Comparison of ENCODE assay signal across 13 mouse cellular contexts in the genomic region with DNA sequence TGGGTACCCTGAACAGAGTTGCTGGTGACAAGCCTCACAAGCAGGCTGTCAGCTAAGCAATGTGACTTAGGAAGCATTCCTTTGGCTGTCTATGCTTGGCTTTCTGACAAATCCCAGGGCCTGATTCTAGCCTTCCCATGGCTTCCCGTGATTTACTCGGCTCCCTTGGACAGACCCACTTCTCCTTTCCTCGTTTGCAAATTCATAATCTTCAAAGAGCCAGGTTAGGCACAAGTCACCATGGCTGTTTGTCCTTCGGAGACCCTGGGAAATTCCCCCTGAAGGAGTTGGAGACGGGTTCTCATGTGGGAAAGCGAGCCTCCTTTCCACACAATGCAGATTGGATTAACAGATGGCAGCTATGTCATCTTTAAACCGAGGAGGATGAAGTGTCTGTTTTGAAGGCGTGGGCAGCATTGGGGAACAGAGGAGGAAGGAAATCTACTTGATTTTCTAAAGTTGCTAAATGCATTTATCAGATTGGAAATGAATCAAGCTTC. TPM values are rescaled to one million over a fixed set of nuclear protein-coding genes. Genes with fewer than 3 reads are reported as not detected.
A peak's percentile ranks its signal among the peaks of the same experiment; 100 is the strongest.
DNase-seq lines count a peak whose midpoint lies in the region; ATAC-seq lines count a peak whose summit lies in the region.
"Had no signal": no experiment of that assay in that cellular context is flagged by ENCODE, and none has a peak within 500 bp of the region (broad histone marks: within the 10 kb centered on the region; RNA-seq: fewer than 3 reads in every experiment).

No protein-coding gene starts in this region.

- H3K4me2 ChIP-seq in forebrain, embryonic 14.5 days (ENCODE audit: low read length) = no peak overlapping the region
- H3K4me2 ChIP-seq: forebrain, embryonic 13.5 days had no signal

- peak overlapping the region; percentile 99 for H3K27ac ChIP-seq in brown adipose tissue, adult 24 weeks (replicated peaks; ENCODE audit: low read depth, low read length)
- H3K27ac ChIP-seq in forebrain, embryonic 14.5 days (ENCODE audit: low read depth, low read length) = no peak overlapping the region
- H3K27ac ChIP-seq: forebrain, embryonic 13.5 days; midbrain, embryonic 10.5 days had no signal

- intact Hi-C loops in heart, postnatal 36 days (cut with DNase I) = loop anchor here (1.0 to 2.0 kb wide), 2 partner anchors 9 to 20 kb away; a partner anchor contains a TSS

- H3K27me3 ChIP-seq in forebrain, embryonic 14.5 days (replicated peaks; ENCODE audit: control insufficient read depth, insufficient read depth, low read length) = no peaks in the 10 kb centered on the region
- H3K27me3 ChIP-seq: forebrain, embryonic 13.5 days had no signal

- H3K36me3 ChIP-seq in forebrain, embryonic 14.5 days (ENCODE audit: control insufficient read depth, insufficient read depth, low read length) = no peaks in the 10 kb centered on the region
- H3K36me3 ChIP-seq: midbrain, embryonic 10.5 days had no signal

- H3K9ac ChIP-seq in forebrain, embryonic 14.5 days (ENCODE audit: low read length) = no peak overlapping the region
- H3K9ac ChIP-seq: forebrain, embryonic 13.5 days had no signal

- ATAC-seq in granulocyte monocyte progenitor cell, adult 5-6 weeks (replicated peaks; ENCODE audit: poor library complexity, severe bottlenecking) = peak; percentile 33; the same call in 1 of the 2 replicates
- ATAC-seq in forebrain, embryonic 14.5 days = no peak
- ATAC-seq: forebrain, embryonic 13.5 days had no signal

- no peaks in the 10 kb centered on the region for H3K9me3 ChIP-seq in forebrain, embryonic 14.5 days (replicated peaks; ENCODE audit: control insufficient read depth, low read length)
- H3K9me3 ChIP-seq: forebrain, embryonic 13.5 days; midbrain, embryonic 10.5 days had no signal

- H3K4me1 ChIP-seq in brown adipose tissue, adult 24 weeks (ENCODE audit: control insufficient read depth, insufficient read depth, insufficient read length, low read length) = peaks cover 12% of the 10 kb centered on the region; the same call in 1 of the 2 replicates
- no peaks in the 10 kb centered on the region for H3K4me1 ChIP-seq in forebrain, embryonic 14.5 days (ENCODE audit: control insufficient read depth, insufficient read depth, low read length)
- H3K4me1 ChIP-seq: forebrain, embryonic 13.5 days had no signal

- DNase-seq in layer of hippocampus, adult 18-20 months (ENCODE audit: low spot score in 2 of 2) = peak; percentile 57 to 75
- no peak for DNase-seq in layer of hippocampus, postnatal 10 days (ENCODE audit: low spot score in 2 of 2)
- peak; percentile 29 to 53 for DNase-seq in heart, postnatal 36 days
- DNase-seq in urinary bladder, adult 18-20 months (ENCODE audit: low spot score in 2 of 2) = no peak
- no peak for DNase-seq in forebrain, embryonic 14.5 days (ENCODE audit: low spot score)

- no peak overlapping the region for H3K4me3 ChIP-seq in brown adipose tissue, adult 24 weeks (ENCODE audit: insufficient read depth, low read depth, low read length)
- H3K4me3 ChIP-seq in forebrain, embryonic 14.5 days (ENCODE audit: low read depth, low read length) = no peak overlapping the region
- H3K4me3 ChIP-seq: forebrain, embryonic 13.5 days; midbrain, embryonic 10.5 days had no signal

- WGBS in forebrain, embryonic 14.5 days = 42% methylated on average over 8 of the region's 8 CpGs

RNA-seq across cellular contexts. Expression of a gene that starts 8.2 kb away (rescaled TPM):
- total RNA-seq in layer of hippocampus, adult 18-20 months (2021) = 10 to 100 TPM; 55.4 to 56.7 TPM
- 10 to 100 TPM; 89.7 to 91.6 TPM for total RNA-seq in layer of hippocampus, postnatal 10 days (2021)
- 45.0 and 52.3 TPM in 2 replicates for polyA plus RNA-seq in brown adipose tissue, adult 24 weeks (2012; ENCODE audit: insufficient read depth, insufficient read length, missing spikeins)
- 14.0 TPM in 2 replicates for total RNA-seq in granulocyte monocyte progenitor cell, adult 5-6 weeks (2014; fragmentation: Nextera tagmentation)
- total RNA-seq in granulocyte monocyte progenitor cell, adult 5-6 weeks (2017) = 3.2 and 3.7 TPM in 2 replicates
- 100 to 1,000 TPM; 160 to 162 TPM for total RNA-seq in heart, postnatal 36 days (2021)
- polyA plus RNA-seq in forebrain, embryonic 14.5 days (2014; fragmentation: Nextera tagmentation; extraction: Ambion mirVana) = 19.8 and 23.6 TPM in 2 replicates

RNA-seq across cellular contexts. Expression of a gene that starts 8.3 kb away (rescaled TPM):
- 100 to 1,000 TPM; 486 to 548 TPM for total RNA-seq in layer of hippocampus, adult 18-20 months (2021)
- 100 to 1,000 TPM; 448 to 472 TPM for total RNA-seq in layer of hippocampus, postnatal 10 days (2021)
- polyA plus RNA-seq in brown adipose tissue, adult 24 weeks (2012; ENCODE audit: insufficient read depth, insufficient read length, missing spikeins) = 1.4 and 2.9 TPM in 2 replicates
- not detected in 2 replicates for total RNA-seq in granulocyte monocyte progenitor cell, adult 5-6 weeks (2014; fragmentation: Nextera tagmentation)
- total RNA-seq in granulocyte monocyte progenitor cell, adult 5-6 weeks (2017) = not detected in 2 replicates
- total RNA-seq in heart, postnatal 36 days (2021) = 1 to 10 TPM; 1.8 to 2.5 TPM
- polyA plus RNA-seq in forebrain, embryonic 14.5 days (2014; fragmentation: Nextera tagmentation; extraction: Ambion mirVana) = 0.43 and 1.2 TPM in 2 replicates
- total RNA-seq: hematopoietic stem cell, adult 5-6 weeks had no signal

RNA-seq across cellular contexts. Expression of a gene that starts 31.2 kb away (rescaled TPM):
- total RNA-seq in layer of hippocampus, adult 18-20 months (2021) = under 1 TPM in 1 of 2 experiments, not detected in 1; 0.05 TPM
- total RNA-seq in layer of hippocampus, postnatal 10 days (2021) = under 1 TPM; 0.11 to 0.18 TPM
- not detected in 2 replicates for polyA plus RNA-seq in brown adipose tissue, adult 24 weeks (2012; ENCODE audit: insufficient read depth, insufficient read length, missing spikeins)
- 3.4 TPM in 1 of 2 replicates, not detected in the other for total RNA-seq in granulocyte monocyte progenitor cell, adult 5-6 weeks (2014; fragmentation: Nextera tagmentation)
- 2.1 and 3.2 TPM in 2 replicates for total RNA-seq in granulocyte monocyte progenitor cell, adult 5-6 weeks (2017)
- not detected for total RNA-seq in heart, postnatal 36 days (2021)
- polyA plus RNA-seq in forebrain, embryonic 14.5 days (2014; fragmentation: Nextera tagmentation; extraction: Ambion mirVana) = not detected in 2 replicates
- polyA plus RNA-seq: forebrain, embryonic 13.5 days; large intestine, adult 2 months; limb, embryonic 14.5 days; midbrain, embryonic 10.5 days; neural tube, embryonic 11.5 days had no signal

RNA-seq across cellular contexts. Expression of a gene that starts 52.1 kb away (rescaled TPM):
- 100 to 1,000 TPM; 134 to 148 TPM for total RNA-seq in layer of hippocampus, adult 18-20 months (2021)
- total RNA-seq in layer of hippocampus, postnatal 10 days (2021) = 100 to 1,000 TPM; 114 to 119 TPM
- polyA plus RNA-seq in brown adipose tissue, adult 24 weeks (2012; ENCODE audit: insufficient read depth, insufficient read length, missing spikeins) = 3.4 and 3.6 TPM in 2 replicates
- total RNA-seq in granulocyte monocyte progenitor cell, adult 5-6 weeks (2014; fragmentation: Nextera tagmentation) = not detected in 2 replicates
- not detected in 2 replicates for total RNA-seq in granulocyte monocyte progenitor cell, adult 5-6 weeks (2017)
- total RNA-seq in heart, postnatal 36 days (2021) = 1 to 10 TPM; 3.7 to 4.7 TPM
- polyA plus RNA-seq in forebrain, embryonic 14.5 days (2014; fragmentation: Nextera tagmentation; extraction: Ambion mirVana) = 3.3 and 3.8 TPM in 2 replicates
- total RNA-seq: hematopoietic stem cell, adult 5-6 weeks had no signal

Comparison
In these comparisons a context has a peak if more than half of its experiments do, and no peak if none do; other contexts are left out.
1. DNase-seq: peak in layer of hippocampus, adult 18-20 months (2 of 2) and heart, postnatal 36 days (2 of 2); none in layer of hippocampus, postnatal 10 days (0 of 2), urinary bladder, adult 18-20 months (0 of 2) and forebrain, embryonic 14.5 days (single experiment).
2. RNA of a gene that starts 8.3 kb away (total RNA-seq): 486 to 548 TPM in layer of hippocampus, adult 18-20 months and 448 to 472 TPM in layer of hippocampus, postnatal 10 days; 1.8 to 2.5 TPM in heart, postnatal 36 days and not detected in granulocyte monocyte progenitor cell, adult 5-6 weeks; every median in the first group is over 100 times any median in the second.